ENCODE assay signal across 8 mouse cellular contexts in the genomic region with DNA sequence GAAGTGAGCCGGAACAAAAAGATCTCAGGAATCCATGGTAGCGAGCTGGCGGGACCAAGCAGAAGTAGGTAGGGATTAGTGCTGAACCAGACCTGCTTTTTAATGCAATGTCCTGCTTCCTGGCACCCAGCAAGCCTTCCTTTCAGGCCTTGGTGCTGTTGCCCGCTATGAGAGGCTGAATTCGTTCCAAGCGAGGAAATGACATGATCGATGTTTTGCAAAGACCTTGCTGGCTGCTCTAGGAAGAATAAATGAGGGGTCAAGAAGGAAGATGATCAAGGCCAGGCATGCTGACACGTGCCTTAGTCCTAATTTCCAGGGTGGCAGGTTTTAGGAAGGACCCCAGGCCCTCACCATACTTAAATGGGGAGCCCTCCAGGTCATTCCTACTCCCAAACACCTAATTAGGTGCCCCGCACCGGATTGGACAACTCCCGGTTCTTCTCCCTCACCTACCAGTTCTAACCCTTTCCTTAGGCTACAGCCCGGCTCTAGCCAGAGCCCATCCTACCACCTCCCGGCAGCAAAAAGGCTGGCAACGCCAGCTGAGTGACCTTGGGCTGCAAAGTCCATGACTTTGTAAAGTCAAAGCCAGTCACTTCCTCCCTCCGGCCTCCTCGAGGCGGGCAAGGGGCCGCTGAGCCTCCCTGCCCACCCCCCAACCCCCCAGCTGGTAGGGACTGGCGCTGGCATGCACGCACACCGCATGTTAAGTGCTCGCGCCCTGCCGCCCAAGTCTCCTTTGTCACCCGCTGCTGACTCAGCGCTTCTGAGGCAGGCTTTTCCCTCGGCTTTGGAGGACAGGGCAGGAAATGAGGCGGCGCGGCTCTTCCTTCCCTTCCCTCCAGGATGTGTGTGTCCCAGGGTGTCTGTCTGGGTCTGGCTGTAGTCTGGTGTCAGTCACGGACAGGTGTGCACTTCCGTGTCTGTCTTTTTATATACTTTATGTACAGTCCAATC. TPM values are rescaled to one million over a fixed set of nuclear protein-coding genes. Genes with fewer than 3 reads are reported as not detected.
DNase-seq lines count a peak whose midpoint lies in the region; ATAC-seq and TF ChIP-seq lines count a peak whose summit lies in the region.

No protein-coding gene starts in this region.

- H3K4me3 ChIP-seq in embryonic facial prominence, embryonic 12.5 days = no peak overlapping the region
- H3K4me3 ChIP-seq in heart, embryonic 12.5 days = peak overlapping the region; percentile 3; the same call in 1 of the 2 replicates
- 0 out of 2 replicates have a peak overlapping the region, but pooled peaks have one; percentile 2 for H3K4me3 ChIP-seq in lung, embryonic 14.5 days (ENCODE audit: low read depth, low read length)
- no peak overlapping the region for H3K4me3 ChIP-seq in neural tube, embryonic 15.5 days (replicated peaks)

- H3K27ac ChIP-seq in embryonic facial prominence, embryonic 12.5 days = peak overlapping the region; percentile 69
- H3K27ac ChIP-seq in heart, embryonic 12.5 days (ENCODE audit: poor library complexity, severe bottlenecking) = peak overlapping the region; percentile 91
- H3K27ac ChIP-seq in lung, embryonic 14.5 days (ENCODE audit: low read depth) = peak overlapping the region; percentile 85
- peak overlapping the region; percentile 73 for H3K27ac ChIP-seq in neural tube, embryonic 15.5 days (replicated peaks)

- no peaks in the 10 kb centered on the region for H3K27me3 ChIP-seq in embryonic facial prominence, embryonic 12.5 days
- H3K27me3 ChIP-seq in heart, embryonic 12.5 days (replicated peaks) = no peaks in the 10 kb centered on the region
- H3K27me3 ChIP-seq in lung, embryonic 14.5 days (ENCODE audit: insufficient read depth, low read length) = no peaks in the 10 kb centered on the region
- no peaks in the 10 kb centered on the region for H3K27me3 ChIP-seq in neural tube, embryonic 15.5 days (replicated peaks)

- H3K36me3 ChIP-seq in embryonic facial prominence, embryonic 12.5 days = no peaks in the 10 kb centered on the region
- no peaks in the 10 kb centered on the region for H3K36me3 ChIP-seq in heart, embryonic 12.5 days
- H3K36me3 ChIP-seq in lung, embryonic 14.5 days (ENCODE audit: insufficient read depth) = no peaks in the 10 kb centered on the region
- no peaks in the 10 kb centered on the region for H3K36me3 ChIP-seq in neural tube, embryonic 15.5 days

- no peak for TF ChIP-seq CTCF in lung, embryonic 14.5 days (IDR thresholded peaks at IDR 0.05; ENCODE audit: low read depth)

- peak; percentile 79 for DNase-seq in CD4-positive, CD25-positive, alpha-beta regulatory T cell, adult 2 months (ENCODE audit: low read depth, low spot score)
- DNase-seq in kidney, adult 9 months = peak; percentile 80
- peak; percentile 88 for DNase-seq in lung, embryonic 14.5 days
- no peak for DNase-seq in layer of hippocampus, adult 9-10 months (ENCODE audit: low spot score)

- H3K9ac ChIP-seq in embryonic facial prominence, embryonic 12.5 days = peak overlapping the region; percentile 21; the same call in 1 of the 2 replicates
- peak overlapping the region; percentile 70 for H3K9ac ChIP-seq in heart, embryonic 12.5 days
- peak overlapping the region; percentile 43 for H3K9ac ChIP-seq in lung, embryonic 14.5 days
- H3K9ac ChIP-seq in neural tube, embryonic 15.5 days (replicated peaks) = peak overlapping the region; percentile 47; the same call in 1 of the 2 replicates

- peak overlapping the region; percentile 35 for H3K4me2 ChIP-seq in embryonic facial prominence, embryonic 12.5 days (replicated peaks)
- peak overlapping the region; percentile 56 for H3K4me2 ChIP-seq in heart, embryonic 12.5 days
- H3K4me2 ChIP-seq in lung, embryonic 14.5 days = peak overlapping the region; percentile 50
- peak overlapping the region; percentile 45 for H3K4me2 ChIP-seq in neural tube, embryonic 15.5 days

- 30% methylated on average over 32 of the region's 32 CpGs for WGBS in embryonic facial prominence, embryonic 12.5 days
- 24% methylated on average over 32 of the region's 32 CpGs for WGBS in heart, embryonic 12.5 days
- WGBS in lung, embryonic 14.5 days = 22% methylated on average over 32 of the region's 32 CpGs
- 23% methylated on average over 32 of the region's 32 CpGs for WGBS in neural tube, embryonic 15.5 days

- peaks cover 38% of the 10 kb centered on the region for H3K4me1 ChIP-seq in embryonic facial prominence, embryonic 12.5 days
- H3K4me1 ChIP-seq in heart, embryonic 12.5 days (replicated peaks) = peaks cover 69% of the 10 kb centered on the region
- H3K4me1 ChIP-seq in lung, embryonic 14.5 days (ENCODE audit: insufficient read depth) = peaks cover 31% of the 10 kb centered on the region
- peaks cover 41% of the 10 kb centered on the region for H3K4me1 ChIP-seq in neural tube, embryonic 15.5 days

- peak; percentile 6 for ATAC-seq in activated CD4-positive, CD25-positive, alpha-beta regulatory T cell, adult 4 months
- 0 out of 2 replicates have a peak, but pooled peaks have one; percentile 22 for ATAC-seq in embryonic facial prominence, embryonic 12.5 days (ENCODE audit: insufficient number of reproducible peaks, insufficient read depth, low FRiP score, low TSS enrichment)
- peak; percentile 24; the same call in 1 of the 2 replicates for ATAC-seq in heart, embryonic 12.5 days (ENCODE audit: insufficient number of reproducible peaks, low FRiP score)
- ATAC-seq in lung, embryonic 14.5 days (ENCODE audit: insufficient read depth) = peak; percentile 22; the same call in 1 of the 2 replicates
- peak; percentile 57 for ATAC-seq in neural tube, embryonic 15.5 days (ENCODE audit: low FRiP score)

- H3K9me3 ChIP-seq in embryonic facial prominence, embryonic 12.5 days = no peaks in the 10 kb centered on the region
- no peaks in the 10 kb centered on the region for H3K9me3 ChIP-seq in heart, embryonic 12.5 days (replicated peaks)
- no peaks in the 10 kb centered on the region for H3K9me3 ChIP-seq in lung, embryonic 14.5 days (ENCODE audit: low read depth, low read length)
- H3K9me3 ChIP-seq in neural tube, embryonic 15.5 days (replicated peaks) = no peaks in the 10 kb centered on the region

RNA-seq across cellular contexts. Expression of gene Irf2bpl, which starts 52.7 kb away (rescaled TPM):
- polyA plus RNA-seq in activated CD4-positive, CD25-positive, alpha-beta regulatory T cell, adult 4 months (2017; shearing (Covaris generic)) = 10 to 100 TPM in 1 of 2 experiments, 1 to 10 TPM in 1; 8.6 to 13.6 TPM
- polyA plus RNA-seq in embryonic facial prominence, embryonic 12.5 days (2016; fragmentation: Nextera tagmentation; extraction: Ambion mirVana) = 53.9 and 59.2 TPM in 2 replicates
- 57.8 and 59.5 TPM in 2 replicates for polyA plus RNA-seq in heart, embryonic 12.5 days (2016; fragmentation: Nextera tagmentation; extraction: Ambion mirVana)
- polyA plus RNA-seq in lung, embryonic 14.5 days (2014; fragmentation: Nextera tagmentation; extraction: Ambion mirVana) = 44.6 and 44.8 TPM in 2 replicates
- 53.3 and 69.9 TPM in 2 replicates for polyA plus RNA-seq in neural tube, embryonic 15.5 days (2015; fragmentation: Nextera tagmentation; extraction: Ambion mirVana)

Comparison
In these comparisons a context has a peak if more than half of its experiments do, and no peak if none do; other contexts are left out.
1. ATAC-seq: peak in every context shown above with its lines; median percentile 57 in neural tube, embryonic 15.5 days; 24 in heart, embryonic 12.5 days; 22 in embryonic facial prominence, embryonic 12.5 days; 22 in lung, embryonic 14.5 days; 6 in activated CD4-positive, CD25-positive, alpha-beta regulatory T cell, adult 4 months.
2. H3K4me3 ChIP-seq: peak in heart, embryonic 12.5 days (single experiment) and lung, embryonic 14.5 days (single experiment); none in embryonic facial prominence, embryonic 12.5 days (single experiment) and neural tube, embryonic 15.5 days (single experiment).
3. Peak in every context shown above with its lines, with median percentiles within 50 percentile points of each other: H3K27ac ChIP-seq, H3K4me2 ChIP-seq and H3K9ac ChIP-seq.